Mouse (Mus musculus) C2C12 (cell line): ENCODE measurements at regions not wholly inside any gene's neighbourhood (a gene's known extent, or its start where the extent isn't known, plus 50 kb on each side); places are given as distances from the start of the nearest gene placed in this dataset.

ENCODE experiments used
- CEBPB ChIP-seq: IDR thresholded peaks from one replicate; pipeline ENCODE4 v1.6.1; 2011; ENCODE audit warnings: low read depth, mild to moderate bottlenecking, control low read depth, moderate library complexity
- CTCF ChIP-seq: IDR thresholded peaks from one replicate; pipeline ENCODE4 v1.5.1; 2011; ENCODE audit not compliant: control insufficient read depth, insufficient read depth, insufficient read length
- FOSL1 ChIP-seq: IDR thresholded peaks from one replicate; pipeline ENCODE4 v1.8.0; 2011; ENCODE audit warnings: mild to moderate bottlenecking, low read length; ENCODE audit not compliant: poor library complexity, insufficient read depth, severe bottlenecking
- MAX ChIP-seq: IDR thresholded peaks from one replicate; pipeline ENCODE4 v1.6.1; 2011; ENCODE audit warnings: mild to moderate bottlenecking, control low read depth
- MYOD1 ChIP-seq: IDR thresholded peaks from one replicate; pipeline ENCODE4 v1.6.1; 2011; ENCODE audit warnings: low read depth; ENCODE audit not compliant: control insufficient read depth, insufficient read length
- MYOG ChIP-seq: IDR thresholded peaks from one replicate; pipeline ENCODE4 v1.6.1; 2011; ENCODE audit not compliant: control insufficient read depth, insufficient read length; ENCODE audit errors: extremely low read depth
- USF1 ChIP-seq: IDR thresholded peaks from one replicate; pipeline ENCODE4 v1.6.1; 2011; ENCODE audit warnings: low read depth, mild to moderate bottlenecking, control low read depth, moderate library complexity

DNA sequence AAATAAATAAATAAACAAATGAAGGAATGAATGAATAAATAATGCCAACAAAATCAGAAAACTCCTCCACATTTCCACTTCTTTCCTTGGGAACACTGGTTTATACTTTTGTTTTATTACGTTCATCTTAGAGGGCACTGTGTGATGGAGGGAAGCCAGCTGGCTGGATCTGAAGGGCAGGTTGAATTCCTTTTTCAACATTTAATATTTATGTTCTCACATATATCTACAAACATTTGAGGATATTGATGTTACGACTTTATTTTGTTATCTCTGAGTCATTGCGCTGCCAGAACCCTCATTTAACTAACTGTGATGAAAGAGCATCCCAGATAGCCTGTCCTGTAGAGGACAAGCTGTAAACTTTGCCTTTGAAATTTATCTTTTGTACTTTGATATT lies 273.3 kb downstream of the Phf14 start:
- TF ChIP-seq CTCF, result no peak
- no peak for TF ChIP-seq MYOG
- no peak for TF ChIP-seq CEBPB
- TF ChIP-seq MYOD1, result no peak
- no peak for TF ChIP-seq USF1
- TF ChIP-seq FOSL1, result no peak
- no peak for TF ChIP-seq MAX
